Mouse (Mus musculus) hindbrain, embryonic 11.5 days (tissue): ENCODE measurements at regions not wholly inside any gene's neighbourhood (a gene's known extent, or its start where the extent isn't known, plus 50 kb on each side); places are given as distances from the start of the nearest gene placed in this dataset.

ENCODE experiments used
- ATAC-seq: fragments of 200-750 bp; cut with Nextera tagmentation; 2 replicates; pipeline ENCODE4 v1.8.0; 2017; ENCODE audit warnings: mild to moderate bottlenecking, moderate TSS enrichment, moderate library complexity; ENCODE audit not compliant: low FRiP score
- DNase-seq: peaks from one replicate; pipeline ENCODE4 v3.0.0-alpha.2; 2015; ENCODE audit warnings: low spot score
- H3K27ac ChIP-seq: fragments of 300-500 bp; sonication (generic); 2 replicates; pipeline ENCODE4 v1.5.1; 2014; ENCODE audit warnings: mild to moderate bottlenecking, low read depth, low read length
- H3K27me3 ChIP-seq: fragments of 300-500 bp; sonication (generic); 2 replicates; pipeline ENCODE4 v1.6.1; 2014; ENCODE audit warnings: mild to moderate bottlenecking, low read length, moderate library complexity, mixed read lengths; ENCODE audit not compliant: control insufficient read depth, insufficient read depth
- H3K36me3 ChIP-seq: fragments of 300-500 bp; sonication (generic); 2 replicates; pipeline ENCODE4 v1.6.1; 2014; ENCODE audit warnings: mild to moderate bottlenecking, low read length, moderate library complexity, mixed read lengths; ENCODE audit not compliant: control insufficient read depth, insufficient read depth
- H3K4me1 ChIP-seq: fragments of 300-500 bp; sonication (generic); replicated peaks from 2 replicates; pipeline ENCODE4 v1.6.1; 2014; ENCODE audit warnings: low read length, mixed read lengths; ENCODE audit not compliant: control insufficient read depth, insufficient read depth
- H3K4me2 ChIP-seq: fragments of 300-500 bp; sonication (generic); replicated peaks from 2 replicates; pipeline ENCODE4 v1.6.1; 2014; ENCODE audit warnings: mild to moderate bottlenecking, low read depth, low read length
- H3K4me3 ChIP-seq: fragments of 300-500 bp; sonication (generic); 2 replicates; pipeline ENCODE4 v1.5.1; 2014; ENCODE audit warnings: low read depth, low read length
- H3K9ac ChIP-seq: fragments of 300-500 bp; sonication (generic); 2 replicates; pipeline ENCODE4 v1.6.1; 2014; ENCODE audit warnings: low read depth, low read length
- H3K9me3 ChIP-seq: fragments of 300-500 bp; sonication (generic); 2 replicates; pipeline ENCODE4 v1.6.1; 2016; ENCODE audit warnings: low read length; ENCODE audit not compliant: control insufficient read depth
- WGBS: fragments of 180-500 bp; shearing (Covaris S2); extraction: QIAGEN DNeasy Blood & Tissue Kit; methylation state at CpG from one replicate; pipeline ENCODE4 v1.1.7; 2014; 5-methylcytosine and 5-hydroxymethylcytosine counted together

DNA sequence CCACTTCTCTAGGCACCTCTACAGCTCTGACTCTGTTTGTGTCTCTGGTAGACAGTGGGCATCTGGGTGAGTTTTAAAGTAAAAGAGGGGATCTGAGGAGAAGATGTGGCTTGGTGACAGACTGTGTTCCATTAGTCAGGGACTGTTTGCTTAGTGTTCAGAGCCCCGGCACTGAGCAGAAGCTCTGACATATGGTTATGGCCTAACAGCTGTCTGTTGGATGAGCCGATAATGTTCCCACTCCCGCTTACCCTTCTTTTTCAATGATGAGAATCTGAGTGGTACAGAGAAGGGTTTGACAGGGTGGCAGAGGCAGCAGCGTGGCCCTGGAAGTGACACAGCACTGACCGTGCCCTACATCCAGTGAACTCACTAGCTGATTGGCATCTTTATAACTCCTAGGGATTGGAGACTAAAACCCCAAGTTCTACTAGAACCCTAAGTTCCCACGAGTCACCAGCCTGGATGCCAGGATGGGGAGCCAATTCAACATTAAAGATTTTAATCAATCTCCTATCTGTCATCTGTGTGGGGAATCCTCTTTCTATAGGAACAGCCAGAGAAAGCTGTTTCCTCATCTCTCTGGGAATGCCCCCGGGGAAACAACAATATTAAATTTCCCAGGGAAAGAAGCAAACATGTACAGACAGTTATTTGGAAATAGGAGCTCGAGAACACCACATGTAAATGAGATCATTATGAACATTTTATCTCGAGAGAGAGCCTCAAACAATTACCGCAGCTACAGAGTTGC, 266.6 kb downstream of the Gm19410 start:
- Histone ChIP-seq H3K27ac (no peak overlapping the region), H3K27me3 (no peaks in the 10 kb centered on the region), H3K4me3 (no peak overlapping the region), H3K4me2 (no peak overlapping the region), H3K9me3 (no peaks in the 10 kb centered on the region), H3K4me1 (no peaks in the 10 kb centered on the region), H3K9ac (no peak overlapping the region), H3K36me3 (no peaks in the 10 kb centered on the region)
- DNase-seq (no peak), ATAC-seq (no peak)
- 81% methylated on average over 10 of the region's 10 CpGs for WGBS

DNA sequence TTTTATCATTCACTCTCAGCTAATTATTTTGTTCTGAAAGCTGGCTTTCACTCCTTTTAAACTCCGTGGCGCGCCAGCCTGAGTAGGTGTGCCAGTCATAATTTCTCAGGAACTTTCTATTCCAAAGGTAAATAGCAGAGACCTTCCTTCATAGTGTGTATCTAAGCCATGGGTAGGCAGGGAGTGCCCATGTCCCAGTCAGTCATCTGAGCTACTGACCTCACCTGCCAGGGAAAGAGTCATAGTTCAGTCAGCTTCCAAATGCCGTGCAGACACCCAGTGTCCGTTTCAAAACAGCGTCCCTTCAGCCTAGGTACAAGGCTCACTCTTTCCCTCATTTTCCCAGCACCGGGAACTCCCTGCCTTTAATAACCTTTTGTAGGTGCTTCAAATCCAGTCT, 269.7 kb downstream of the Gm19410 start:
- no peak for ATAC-seq
- WGBS: 91% methylated on average over 7 of the region's 7 CpGs

DNA sequence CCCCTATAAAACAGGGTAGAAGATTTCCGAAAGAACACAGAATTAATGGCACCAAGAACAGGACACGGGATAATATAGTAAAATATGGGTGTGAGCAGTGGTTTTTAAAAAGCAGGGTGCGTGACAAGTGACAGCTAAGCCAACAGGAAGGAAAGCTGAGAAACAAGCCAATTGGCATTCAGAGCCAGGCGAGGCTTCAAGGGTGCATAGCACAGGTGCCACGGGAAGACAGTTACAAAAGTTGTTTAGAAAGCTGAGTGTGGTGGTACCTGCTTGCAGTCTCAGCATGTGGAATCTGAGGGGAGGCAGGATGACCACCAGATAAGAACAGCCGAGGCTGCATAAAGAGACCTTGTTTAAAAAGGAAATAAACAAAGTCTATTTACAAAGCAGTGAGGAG, 270.7 kb downstream of the Gm19410 start:
- no peaks in the 10 kb centered on the region for H3K36me3 ChIP-seq
- H3K27ac ChIP-seq: no peak overlapping the region
- no peaks in the 10 kb centered on the region for H3K27me3 ChIP-seq
- no peak overlapping the region for H3K4me2 ChIP-seq
- no peak overlapping the region for H3K4me3 ChIP-seq
- ATAC-seq: no peak
- H3K9ac ChIP-seq: no peak overlapping the region
- H3K4me1 ChIP-seq: no peaks in the 10 kb centered on the region
- WGBS: 79% methylated on average over 6 of the region's 6 CpGs
- no peak for DNase-seq
- no peaks in the 10 kb centered on the region for H3K9me3 ChIP-seq

More for the DNA sequence above, 269.7 kb downstream of the Gm19410 start:
- no peak overlapping the region for H3K4me3 ChIP-seq
- H3K27ac ChIP-seq: no peak overlapping the region
- H3K9me3 ChIP-seq: no peaks in the 10 kb centered on the region
- no peaks in the 10 kb centered on the region for H3K4me1 ChIP-seq
- no peak overlapping the region for H3K9ac ChIP-seq
- no peak for DNase-seq
- no peaks in the 10 kb centered on the region for H3K27me3 ChIP-seq
- H3K36me3 ChIP-seq: no peaks in the 10 kb centered on the region
- no peak overlapping the region for H3K4me2 ChIP-seq

DNA sequence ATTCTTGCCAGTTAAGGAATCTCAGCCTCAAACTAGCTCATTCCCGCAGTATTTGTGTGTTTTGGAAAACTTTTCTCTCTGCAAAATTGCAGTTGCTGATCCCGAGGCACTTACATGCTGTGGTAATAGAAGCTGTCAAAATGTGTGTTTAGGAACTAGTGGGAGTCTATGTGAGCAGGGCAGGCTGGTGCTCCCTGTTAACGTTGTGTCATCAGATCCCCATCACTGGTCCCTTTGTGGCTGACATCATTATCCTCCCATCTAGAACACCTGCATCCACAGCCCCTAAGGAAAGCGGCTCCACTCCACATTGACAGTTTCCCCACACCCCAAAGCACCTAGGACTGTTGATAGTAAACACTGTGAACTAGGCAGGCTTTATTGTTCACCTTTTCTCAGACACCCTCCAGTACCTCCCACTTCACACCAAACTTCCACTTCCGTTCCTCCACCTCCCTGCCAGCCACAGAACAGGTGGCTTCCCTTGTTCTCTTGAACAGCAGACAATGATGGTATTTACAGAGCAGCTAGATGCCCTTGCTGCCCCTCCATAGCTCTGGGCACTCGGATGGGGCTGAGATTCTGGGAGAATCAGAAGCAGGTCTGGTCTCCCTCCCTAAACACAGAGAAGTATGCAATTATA, 275.8 kb downstream of the Gm19410 start:
- no peak overlapping the region for H3K4me3 ChIP-seq
- DNase-seq (no peak), ATAC-seq (no peak)
- no peaks in the 10 kb centered on the region for H3K4me1 ChIP-seq
- no peak overlapping the region for H3K9ac ChIP-seq
- H3K9me3 ChIP-seq: no peaks in the 10 kb centered on the region
- H3K27me3 ChIP-seq: no peaks in the 10 kb centered on the region
- H3K27ac ChIP-seq: no peak overlapping the region
- no peak overlapping the region for H3K4me2 ChIP-seq
- H3K36me3 ChIP-seq: no peaks in the 10 kb centered on the region
- whole genome bisulfite sequencing: 81% methylated on average over 6 of the region's 6 CpGs

DNA sequence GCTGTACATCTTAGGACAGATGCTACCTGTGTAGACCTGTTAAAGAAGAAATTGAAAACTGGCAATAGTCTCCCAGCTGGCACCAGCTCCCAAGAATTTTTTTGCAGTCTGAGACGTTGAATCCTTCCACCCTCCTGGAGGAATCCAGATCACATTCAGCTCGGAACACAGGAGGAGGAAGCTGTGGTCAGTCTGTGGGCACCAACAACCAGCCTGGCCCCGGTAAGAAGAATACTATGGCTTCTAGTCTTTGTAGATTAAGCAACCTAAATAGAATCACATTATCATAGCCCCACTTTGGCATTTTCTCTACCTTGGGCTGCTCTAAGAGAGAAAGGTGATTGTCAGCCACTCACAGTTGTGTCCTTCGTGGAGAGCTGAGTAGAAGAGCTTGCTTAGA, 277.0 kb downstream of the Gm19410 start:
- DNase-seq: no peak
- Histone ChIP-seq H3K4me1 (no peaks in the 10 kb centered on the region), H3K9ac (no peak overlapping the region), H3K4me2 (no peak overlapping the region), H3K27ac (no peak overlapping the region), H3K9me3 (no peaks in the 10 kb centered on the region), H3K27me3 (no peaks in the 10 kb centered on the region), H3K4me3 (no peak overlapping the region), H3K36me3 (no peaks in the 10 kb centered on the region)
- 89% methylated on average over 4 of the region's 4 CpGs for WGBS
- ATAC-seq: no peak
